Mouse (Mus musculus): ENCODE data around the gene Sgms1.

The Sgms1 gene

GRCm38 (mm10) chr19:32295581-32295980 lies 93.9 kb downstream of the Sgms1 start:
- DNase-seq (ENCODE audit: low read depth, low spot score) = no peak

GRCm38 (mm10) chr19:32292782-32293776 lies 96.4 kb downstream of the Sgms1 start:
- DNase-seq (ENCODE audit: low read depth, low spot score) = no peak

- DNase-seq (ENCODE audit: low read depth, low spot score) = no peak
These were observed 97.3 kb downstream of the Sgms1 start for GRCm38 (mm10) chr19:32292067-32292739.

GRCm38 (mm10) chr19:32291130-32291529 lies 98.4 kb downstream of the Sgms1 start:
- no peak for DNase-seq (ENCODE audit: low read depth, low spot score)

- no peak for DNase-seq (ENCODE audit: low read depth, low spot score)
These were observed 100.6 kb downstream of the Sgms1 start for GRCm38 (mm10) chr19:32288895-32289294.

- DNase-seq (ENCODE audit: low read depth, low spot score) = no peak
These were observed 101.7 kb downstream of the Sgms1 start for GRCm38 (mm10) chr19:32287839-32288238.

GRCm38 (mm10) chr19:32285455-32285831 lies 104.1 kb downstream of the Sgms1 start:
- no peak for DNase-seq (ENCODE audit: low read depth, low spot score)

- no peak for DNase-seq (ENCODE audit: low read depth, low spot score)
These were observed 104.6 kb downstream of the Sgms1 start for GRCm38 (mm10) chr19:32284681-32285454.

- DNase-seq (ENCODE audit: low read depth, low spot score) = no peak
These were observed 107.6 kb downstream of the Sgms1 start for GRCm38 (mm10) chr19:32281917-32282316.

- DNase-seq (ENCODE audit: low read depth, low spot score) = peak; percentile 53
These were observed 109.1 kb downstream of the Sgms1 start for GRCm38 (mm10) chr19:32280380-32280779.

- DNase-seq (ENCODE audit: low read depth, low spot score) = no peak
These were observed 110.1 kb downstream of the Sgms1 start for GRCm38 (mm10) chr19:32279400-32279799.

- DNase-seq (ENCODE audit: low read depth, low spot score) = no peak
These were observed 111.6 kb downstream of the Sgms1 start for GRCm38 (mm10) chr19:32277869-32278268.

GRCm38 (mm10) chr19:32277287-32277686 lies 112.2 kb downstream of the Sgms1 start:
- no peak for DNase-seq (ENCODE audit: low read depth, low spot score)

GRCm38 (mm10) chr19:32276817-32277216 lies 112.7 kb downstream of the Sgms1 start:
- no peak for DNase-seq (ENCODE audit: low read depth, low spot score)

- no peak for DNase-seq (ENCODE audit: low read depth, low spot score)
These were observed 113.3 kb downstream of the Sgms1 start for GRCm38 (mm10) chr19:32276263-32276662.

GRCm38 (mm10) chr19:32275068-32275925 lies 114.2 kb downstream of the Sgms1 start:
- no peak for DNase-seq (ENCODE audit: low read depth, low spot score)

- DNase-seq (ENCODE audit: low read depth, low spot score) = no peak
These were observed 115.4 kb downstream of the Sgms1 start for GRCm38 (mm10) chr19:32274145-32274544.

- DNase-seq (ENCODE audit: low read depth, low spot score) = no peak
These were observed 115.8 kb downstream of the Sgms1 start for GRCm38 (mm10) chr19:32273714-32274113.

- DNase-seq (ENCODE audit: low read depth, low spot score) = no peak
These were observed 116.8 kb downstream of the Sgms1 start for GRCm38 (mm10) chr19:32272475-32273260.

Data from telencephalon, adult 2 months (tissue).